Mouse (Mus musculus) myocyte (in vitro differentiated cells): Measurements from ENCODE around the gene Epha4. TPM values are rescaled to one million over a fixed set of nuclear protein-coding genes. Genes with fewer than 3 reads are reported as not detected.

Source experiments
- H3K27me3 ChIP-seq: one replicate; pipeline ENCODE4 v1.6.1; 2011; ENCODE audit not compliant: control insufficient read depth, insufficient read depth, insufficient read length
- H3K36me3 ChIP-seq: one replicate; pipeline ENCODE4 v1.6.1; 2011; ENCODE audit not compliant: control insufficient read depth, insufficient read depth
- H3K4me2 ChIP-seq: one replicate; pipeline ENCODE4 v1.6.1; 2011; ENCODE audit warnings: low read depth, control low read depth
- H3K4me3 ChIP-seq: one replicate; pipeline ENCODE4 v1.5.1; 2011; ENCODE audit warnings: mild to moderate bottlenecking, control low read depth, moderate library complexity
- H3K79me2 ChIP-seq: one replicate; pipeline ENCODE4 v1.6.1; 2011; ENCODE audit not compliant: control insufficient read depth, insufficient read depth
- H3ac ChIP-seq: one replicate; pipeline ENCODE4 v1.6.1; 2011; ENCODE audit not compliant: control insufficient read depth, insufficient read length
- CEBPB ChIP-seq: IDR thresholded peaks from 2 replicates; pipeline ENCODE4 v1.6.1; 2011; ENCODE audit warnings: mild to moderate bottlenecking, moderate library complexity; ENCODE audit not compliant: poor library complexity, insufficient read depth, severe bottlenecking
- E2F4 ChIP-seq: IDR thresholded peaks from one replicate; pipeline ENCODE4 v1.6.1; 2011; ENCODE audit warnings: mild to moderate bottlenecking, control low read depth, moderate library complexity; ENCODE audit not compliant: insufficient read depth
- MAX ChIP-seq: IDR thresholded peaks from one replicate; pipeline ENCODE4 v1.6.1; 2011; ENCODE audit warnings: low read depth, mild to moderate bottlenecking, control low read depth
- MYOD1 ChIP-seq, 3 experiments: IDR thresholded peaks; one replicate each; pipeline ENCODE4 v1.6.1; 2011; ENCODE audit warnings: control low read depth in 2 of 3, low read depth in 2 of 3, mild to moderate bottlenecking in 2 of 3, moderate library complexity in 1 of 3; ENCODE audit not compliant: insufficient read length in 2 of 3, control insufficient read depth in 1 of 3
- MYOG ChIP-seq, 3 experiments: IDR thresholded peaks; one replicate each; pipeline ENCODE4 v1.6.1; 2011; ENCODE audit warnings: control low read depth in 2 of 3, low read depth in 2 of 3, mild to moderate bottlenecking in 2 of 3; ENCODE audit not compliant: insufficient read length in 2 of 3, control insufficient read depth in 1 of 3, insufficient read depth in 1 of 3
- POLR2A ChIP-seq: IDR thresholded peaks from one replicate; pipeline ENCODE4 v1.6.1; 2011; ENCODE audit warnings: low read depth, mild to moderate bottlenecking, control low read depth, moderate library complexity; ENCODE audit not compliant: insufficient read length
- POLR2AphosphoS2 ChIP-seq: IDR thresholded peaks from one replicate; pipeline ENCODE4 v1.6.1; 2011; ENCODE audit warnings: low read depth, control low read depth; ENCODE audit not compliant: insufficient read length
- REST ChIP-seq: IDR thresholded peaks from one replicate; pipeline ENCODE4 v1.6.1; 2011; ENCODE audit warnings: mild to moderate bottlenecking, control low read depth, moderate library complexity; ENCODE audit not compliant: insufficient read depth, insufficient read length
- SRF ChIP-seq: IDR thresholded peaks from one replicate; pipeline ENCODE4 v1.6.1; 2011; ENCODE audit warnings: low read depth; ENCODE audit not compliant: control insufficient read depth, insufficient read length
- TCF12 ChIP-seq: IDR thresholded peaks from one replicate; pipeline ENCODE4 v1.6.1; 2011; ENCODE audit warnings: mild to moderate bottlenecking, control low read depth; ENCODE audit not compliant: poor library complexity, insufficient read depth, severe bottlenecking
- TCF3 ChIP-seq: IDR thresholded peaks from one replicate; pipeline ENCODE4 v1.6.1; 2011; ENCODE audit warnings: low read depth, control low read depth; ENCODE audit not compliant: insufficient read length
- USF1 ChIP-seq: IDR thresholded peaks from one replicate; pipeline ENCODE4 v1.6.1; 2011; ENCODE audit warnings: low read depth, mild to moderate bottlenecking, control low read depth, moderate library complexity
- polyA plus RNA-seq: library from polyadenylated mRNA; unstranded; fragments of >200 nt; fragmentation: generic; extraction: Trizol; gene quantifications from one replicate; pipeline ENCODE4 v1.2.1, GENCODE M21; 2012; ENCODE audit warnings: missing spikeins

The Epha4 gene
- polyA plus RNA-seq, 1 experiment = 0.29 TPM

DNA sequence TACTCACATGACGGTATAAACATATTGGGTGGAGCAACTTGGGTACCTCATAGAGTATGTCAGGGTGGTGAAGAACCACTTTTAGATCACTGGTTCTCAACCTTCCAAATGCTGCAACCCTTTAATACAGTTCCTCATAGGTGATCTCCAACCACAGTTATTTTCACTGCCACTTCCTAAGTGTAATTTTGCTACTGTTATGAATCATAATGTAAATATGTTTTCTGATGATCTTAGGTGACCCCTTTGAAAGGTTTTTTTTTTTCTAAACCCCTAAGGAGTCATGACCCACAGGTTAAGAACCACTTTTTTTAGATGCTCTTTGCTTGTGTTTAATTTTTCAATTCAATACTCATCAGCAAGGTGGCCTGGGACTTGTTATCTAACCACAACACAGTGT is 151.0 kb downstream of the Epha4 start:
- TF ChIP-seq E2F4 = no peak
- no peak for TF ChIP-seq SRF
- TF ChIP-seq REST = no peak
- TF ChIP-seq POLR2AphosphoS2 = no peak
- TF ChIP-seq USF1 = no peak
- Histone ChIP-seq H3K27me3 (no peaks in the 10 kb centered on the region), H3K4me3 (no peak overlapping the region), H3ac (no peak overlapping the region), H3K36me3 (no peaks in the 10 kb centered on the region), H3K79me2 (no peaks in the 10 kb centered on the region), H3K4me2 (no peak overlapping the region)

DNA sequence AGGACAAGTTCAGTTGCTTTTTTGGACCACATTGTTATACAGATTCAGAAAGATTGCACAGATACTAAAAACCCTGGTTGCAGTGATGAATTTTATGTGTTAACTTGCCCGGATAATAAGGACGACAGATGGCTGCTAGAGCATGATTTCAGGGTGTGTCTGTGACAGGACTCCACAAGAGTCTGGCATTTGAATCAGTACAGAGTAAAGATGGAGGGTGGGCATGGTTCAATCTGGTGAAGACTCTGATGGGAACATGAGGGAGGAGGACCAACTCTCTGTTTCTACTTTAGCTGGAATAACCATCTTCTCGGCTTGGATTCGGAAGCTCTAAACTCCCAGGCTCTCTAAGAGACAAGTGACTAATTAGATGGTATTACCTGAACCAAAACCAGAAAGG is 168.4 kb downstream of the Epha4 start:
- Histone ChIP-seq H3K4me3 (no peak overlapping the region), H3K27me3 (no peaks in the 10 kb centered on the region), H3K4me2 (no peak overlapping the region), H3ac (no peak overlapping the region), H3K36me3 (no peaks in the 10 kb centered on the region), H3K79me2 (no peaks in the 10 kb centered on the region)
- TF ChIP-seq TCF12 (no peak), REST (no peak)

DNA sequence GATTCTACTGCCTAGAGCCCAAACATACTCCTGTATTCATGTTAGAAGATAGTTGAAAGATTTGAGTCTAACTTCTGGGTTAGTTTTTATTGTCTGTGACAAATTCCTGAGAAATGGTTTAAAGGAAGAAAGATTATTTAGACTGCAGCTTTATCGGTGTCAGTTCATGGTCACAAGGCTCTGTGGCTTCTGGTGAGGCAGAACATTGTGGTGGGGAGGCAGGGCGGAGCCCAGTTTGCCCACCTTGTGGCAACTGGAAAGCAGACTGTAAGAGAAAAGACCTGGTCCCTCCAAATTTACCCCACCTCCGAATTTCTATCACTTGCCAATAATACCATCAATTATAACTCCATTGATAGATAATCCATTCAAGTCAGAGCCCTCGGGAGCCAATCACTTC is 171.1 kb downstream of the Epha4 start:
- no peaks in the 10 kb centered on the region for H3K36me3 ChIP-seq
- H3K27me3 ChIP-seq = no peaks in the 10 kb centered on the region
- no peak overlapping the region for H3K4me3 ChIP-seq
- no peak overlapping the region for H3ac ChIP-seq
- TF ChIP-seq MYOG (IDR thresholded peaks at IDR 0.05; ENCODE audit: control insufficient read depth in 1 of 3, insufficient read depth in 1 of 3, insufficient read length in 2 of 3, low read depth in 2 of 3) (no peak), MAX (no peak), TCF3 (no peak), MYOD1 (IDR thresholded peaks at IDR 0.05; ENCODE audit: control insufficient read depth in 1 of 3, insufficient read length in 2 of 3, low read depth in 2 of 3) (no peak), POLR2A (no peak), USF1 (no peak), REST (no peak), POLR2AphosphoS2 (no peak), SRF (no peak), E2F4 (no peak), TCF12 (no peak), CEBPB (no peak)
- H3K4me2 ChIP-seq = no peak overlapping the region
- H3K79me2 ChIP-seq = no peaks in the 10 kb centered on the region

DNA sequence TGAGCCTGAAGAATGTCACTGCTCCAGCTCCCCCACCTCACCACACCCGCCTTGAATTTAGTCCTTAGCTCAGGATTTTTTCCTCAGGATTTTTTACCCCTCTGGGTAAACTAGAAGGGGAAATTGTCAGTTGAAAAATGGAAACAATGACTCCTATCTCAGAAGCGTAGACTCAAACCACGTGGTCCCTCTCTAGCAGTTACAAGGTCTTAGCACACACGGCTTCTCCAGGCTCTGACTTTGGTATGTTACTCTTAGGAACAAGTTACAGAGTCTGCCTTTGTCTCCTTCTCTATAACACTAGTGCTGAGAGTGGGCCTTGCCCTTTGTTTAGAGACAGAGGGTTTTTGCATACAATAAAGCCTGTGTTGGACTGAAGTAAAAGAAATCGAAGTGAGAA is 175.2 kb downstream of the Epha4 start:
- H3K4me3 ChIP-seq = no peak overlapping the region
- H3K79me2 ChIP-seq = no peaks in the 10 kb centered on the region
- H3ac ChIP-seq = no peak overlapping the region
- H3K4me2 ChIP-seq = no peak overlapping the region
- no peaks in the 10 kb centered on the region for H3K27me3 ChIP-seq
- no peaks in the 10 kb centered on the region for H3K36me3 ChIP-seq
- TF ChIP-seq CEBPB = no peak
- TF ChIP-seq E2F4 = no peak
- TF ChIP-seq MAX = no peak
- TF ChIP-seq POLR2A = no peak
- no peak for TF ChIP-seq TCF3
- no peak for TF ChIP-seq MYOG (IDR thresholded peaks at IDR 0.05; ENCODE audit: control insufficient read depth in 1 of 3, insufficient read depth in 1 of 3, insufficient read length in 2 of 3, low read depth in 2 of 3)
- no peak for TF ChIP-seq TCF12

DNA sequence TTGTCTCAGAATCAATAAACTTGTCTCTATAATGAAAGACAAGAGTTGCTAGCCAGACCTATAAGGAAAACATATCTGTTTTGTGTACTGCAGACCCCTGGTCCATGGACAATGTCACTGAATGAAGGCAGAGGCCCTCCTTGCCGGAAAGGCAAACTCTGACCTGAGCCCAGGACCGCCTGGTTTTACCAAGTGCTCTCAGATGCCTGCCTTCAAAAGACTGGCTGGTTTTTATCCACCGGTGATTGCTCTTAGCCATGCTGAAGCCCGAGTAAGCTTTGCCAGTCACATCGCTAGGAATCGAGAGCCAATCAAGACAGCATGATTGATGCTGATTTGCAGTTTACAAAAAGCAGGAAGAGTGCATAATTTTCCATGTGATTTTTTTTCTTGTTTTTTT is 176.5 kb downstream of the Epha4 start:
- Histone ChIP-seq H3ac (no peak overlapping the region), H3K79me2 (no peaks in the 10 kb centered on the region), H3K27me3 (no peaks in the 10 kb centered on the region), H3K4me2 (no peak overlapping the region), H3K36me3 (no peaks in the 10 kb centered on the region), H3K4me3 (no peak overlapping the region)
- TF ChIP-seq TCF12 = no peak
- no peak for TF ChIP-seq SRF
- no peak for TF ChIP-seq MYOG (IDR thresholded peaks at IDR 0.05; ENCODE audit: control insufficient read depth in 1 of 3, insufficient read depth in 1 of 3, insufficient read length in 2 of 3, low read depth in 2 of 3)
- no peak for TF ChIP-seq CEBPB
- no peak for TF ChIP-seq POLR2AphosphoS2
- TF ChIP-seq USF1 = no peak

DNA sequence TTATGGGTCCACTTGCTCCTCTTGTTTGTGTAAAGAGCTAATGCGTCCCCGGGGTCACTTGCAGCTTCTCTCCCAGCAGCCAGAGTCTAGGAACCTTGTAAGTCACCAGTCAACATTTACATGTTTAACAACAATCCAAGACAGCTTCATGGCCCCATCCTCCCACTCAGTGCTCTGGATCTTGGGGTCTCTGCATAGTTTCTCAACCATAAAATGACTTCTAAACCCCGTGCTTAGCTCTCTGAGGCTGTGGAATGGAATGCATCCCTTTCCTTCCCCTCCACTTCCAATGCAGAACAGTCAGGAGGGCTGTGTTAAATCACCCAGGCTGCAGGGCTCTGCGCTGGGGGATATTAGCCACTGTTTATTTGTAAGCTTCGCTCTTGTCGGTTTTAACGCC is 178.0 kb downstream of the Epha4 start:
- Histone ChIP-seq H3K27me3 (no peaks in the 10 kb centered on the region), H3K79me2 (no peaks in the 10 kb centered on the region), H3ac (no peak overlapping the region), H3K4me2 (no peak overlapping the region), H3K36me3 (no peaks in the 10 kb centered on the region), H3K4me3 (no peak overlapping the region)
- TF ChIP-seq POLR2AphosphoS2 (no peak), SRF (no peak), USF1 (no peak), E2F4 (no peak), MAX (no peak), MYOD1 (IDR thresholded peaks at IDR 0.05; ENCODE audit: control insufficient read depth in 1 of 3, insufficient read length in 2 of 3, low read depth in 2 of 3) (no peak), POLR2A (no peak), TCF3 (no peak), CEBPB (no peak), TCF12 (no peak), REST (no peak), MYOG (IDR thresholded peaks at IDR 0.05; ENCODE audit: control insufficient read depth in 1 of 3, insufficient read depth in 1 of 3, insufficient read length in 2 of 3, low read depth in 2 of 3) (no peak)
